Mouse (Mus musculus): Measurements from ENCODE around the gene Palm. TPM values are rescaled to one million over a fixed set of nuclear protein-coding genes. Genes with fewer than 3 reads are reported as not detected.

Gene Palm
- polyA plus RNA-seq, 1 experiment from 2014 or later, result 140 TPM

GRCm38 (mm10) chr10:79766508-79767325 lies 26.7 kb upstream of the Palm start, which contains the start of gene Rnf126:
Rnf126 (minus strand) TSS chr10:79766952.
- Histone ChIP-seq H3K4me3 (ENCODE audit: low read depth, low read length) (peak within 1 kb of the TSS; percentile 96), H3K9me3 (ENCODE audit: control insufficient read depth, low read length) (no peaks in the 10 kb centered on the region), H3K36me3 (ENCODE audit: control insufficient read depth, insufficient read depth, low read length) (peaks cover 1% of the 10 kb centered on the region; the same call in 1 of the 2 replicates), H3K9ac (ENCODE audit: low read length) (peak within 1 kb of the TSS; percentile 96), H3K4me1 (replicated peaks; ENCODE audit: control insufficient read depth, insufficient read depth, low read length) (peaks cover 10% of the 10 kb centered on the region), H3K27me3 (ENCODE audit: control insufficient read depth, insufficient read depth, low read length) (no peaks in the 10 kb centered on the region), H3K27ac (ENCODE audit: low read depth, low read length) (peak within 1 kb of the TSS; percentile 88), H3K4me2 (ENCODE audit: low read depth, low read length, severe bottlenecking) (peak within 1 kb of the TSS; percentile 91)
- ATAC-seq (replicated peaks; ENCODE audit: low FRiP score) (peak; percentile 92), DNase-seq (ENCODE audit: low spot score) (peak; percentile 99)
- under 1% methylated on average over 84 of the region's 101 CpGs for WGBS

GRCm38 (mm10) chr10:79767372-79768244 lies 25.8 kb upstream of the Palm start:
- Histone ChIP-seq H3K4me1 (replicated peaks; ENCODE audit: control insufficient read depth, insufficient read depth, low read length) (peaks cover 10% of the 10 kb centered on the region), H3K9ac (ENCODE audit: low read length) (peak overlapping the region; percentile 35; the same call in 1 of the 2 replicates)

GRCm38 (mm10) chr10:79768400-79768799 lies 25.0 kb upstream of the Palm start:
- H3K4me2 ChIP-seq (ENCODE audit: low read depth, low read length, severe bottlenecking), result no peak overlapping the region
- H3K4me1 ChIP-seq (replicated peaks; ENCODE audit: control insufficient read depth, insufficient read depth, low read length), result peaks cover 10% of the 10 kb centered on the region
- no peaks in the 10 kb centered on the region for H3K9me3 ChIP-seq (ENCODE audit: control insufficient read depth, low read length)
- no peak overlapping the region for H3K9ac ChIP-seq (ENCODE audit: low read length)
- H3K4me3 ChIP-seq (ENCODE audit: low read depth, low read length), result no peak overlapping the region
- no peak for ATAC-seq (replicated peaks; ENCODE audit: low FRiP score)
- H3K27me3 ChIP-seq (ENCODE audit: control insufficient read depth, insufficient read depth, low read length), result no peaks in the 10 kb centered on the region
- peak; percentile 89 for DNase-seq (ENCODE audit: low spot score)
- WGBS, result under 1% methylated on average over 5 of the region's 5 CpGs
- no peaks in the 10 kb centered on the region for H3K36me3 ChIP-seq (ENCODE audit: control insufficient read depth, insufficient read depth, low read length)
- no peak overlapping the region for H3K27ac ChIP-seq (ENCODE audit: low read depth, low read length)

More at GRCm38 (mm10) chr10:79767372-79768244, 25.8 kb upstream of the Palm start:
- ATAC-seq (replicated peaks; ENCODE audit: low FRiP score) (peak; percentile 86), DNase-seq (ENCODE audit: low spot score) (peak; percentile 96)
- Histone ChIP-seq H3K9me3 (ENCODE audit: control insufficient read depth, low read length) (no peaks in the 10 kb centered on the region), H3K4me3 (ENCODE audit: low read depth, low read length) (peak overlapping the region; percentile 96), H3K36me3 (ENCODE audit: control insufficient read depth, insufficient read depth, low read length) (no peaks in the 10 kb centered on the region), H3K27ac (ENCODE audit: low read depth, low read length) (peak overlapping the region; percentile 88), H3K4me2 (ENCODE audit: low read depth, low read length, severe bottlenecking) (peak overlapping the region; percentile 91), H3K27me3 (ENCODE audit: control insufficient read depth, insufficient read depth, low read length) (no peaks in the 10 kb centered on the region)
- 11% methylated on average over 40 of the region's 40 CpGs for WGBS

GRCm38 (mm10) chr10:79769329-79769728 lies 24.0 kb upstream of the Palm start:
- Histone ChIP-seq H3K9me3 (ENCODE audit: control insufficient read depth, low read length) (no peaks in the 10 kb centered on the region), H3K27me3 (ENCODE audit: control insufficient read depth, insufficient read depth, low read length) (no peaks in the 10 kb centered on the region), H3K9ac (ENCODE audit: low read length) (no peak overlapping the region), H3K27ac (ENCODE audit: low read depth, low read length) (no peak overlapping the region), H3K4me1 (replicated peaks; ENCODE audit: control insufficient read depth, insufficient read depth, low read length) (peaks cover 10% of the 10 kb centered on the region), H3K4me3 (ENCODE audit: low read depth, low read length) (no peak overlapping the region), H3K36me3 (ENCODE audit: control insufficient read depth, insufficient read depth, low read length) (no peaks in the 10 kb centered on the region), H3K4me2 (ENCODE audit: low read depth, low read length, severe bottlenecking) (no peak overlapping the region)
- ATAC-seq (replicated peaks; ENCODE audit: low FRiP score) (no peak), DNase-seq (ENCODE audit: low spot score) (no peak)
- whole genome bisulfite sequencing, result 80% methylated on average over 4 of the region's 4 CpGs

- H3K9me3 ChIP-seq (ENCODE audit: control insufficient read depth, low read length), result peaks cover 6% of the 10 kb centered on the region; the same call in 1 of the 2 replicates
- peaks cover 7% of the 10 kb centered on the region for H3K27me3 ChIP-seq (ENCODE audit: control insufficient read depth, insufficient read depth, low read length)
- WGBS, result 88% methylated on average over 3 of the region's 3 CpGs
- H3K27ac ChIP-seq (ENCODE audit: low read depth, low read length), result no peak overlapping the region
- no peak overlapping the region for H3K4me2 ChIP-seq (ENCODE audit: low read depth, low read length, severe bottlenecking)
- H3K4me1 ChIP-seq (replicated peaks; ENCODE audit: control insufficient read depth, insufficient read depth, low read length), result peaks cover 8% of the 10 kb centered on the region; the same call in 1 of the 2 replicates
- H3K4me3 ChIP-seq (ENCODE audit: low read depth, low read length), result no peak overlapping the region
- no peaks in the 10 kb centered on the region for H3K36me3 ChIP-seq (ENCODE audit: control insufficient read depth, insufficient read depth, low read length)
- no peak overlapping the region for H3K9ac ChIP-seq (ENCODE audit: low read length)
- ATAC-seq (replicated peaks; ENCODE audit: low FRiP score), result no peak
- DNase-seq (ENCODE audit: low spot score), result no peak
Observed at GRCm38 (mm10) chr10:79772320-79772719, 21.1 kb upstream of the Palm start.

- H3K4me1 ChIP-seq (replicated peaks; ENCODE audit: control insufficient read depth, insufficient read depth, low read length), result peaks cover 8% of the 10 kb centered on the region; the same call in 1 of the 2 replicates
- no peak overlapping the region for H3K9ac ChIP-seq (ENCODE audit: low read length)
- DNase-seq (ENCODE audit: low spot score) (no peak), ATAC-seq (replicated peaks; ENCODE audit: low FRiP score) (no peak)
- no peaks in the 10 kb centered on the region for H3K36me3 ChIP-seq (ENCODE audit: control insufficient read depth, insufficient read depth, low read length)
- no peak overlapping the region for H3K4me3 ChIP-seq (ENCODE audit: low read depth, low read length)
- 88% methylated on average over 2 of the region's 2 CpGs for WGBS
- H3K27me3 ChIP-seq (ENCODE audit: control insufficient read depth, insufficient read depth, low read length), result peaks cover 16% of the 10 kb centered on the region
- peaks cover 6% of the 10 kb centered on the region; the same call in 1 of the 2 replicates for H3K9me3 ChIP-seq (ENCODE audit: control insufficient read depth, low read length)
- H3K27ac ChIP-seq (ENCODE audit: low read depth, low read length), result no peak overlapping the region
- no peak overlapping the region for H3K4me2 ChIP-seq (ENCODE audit: low read depth, low read length, severe bottlenecking)
Observed at GRCm38 (mm10) chr10:79773208-79773607, 20.2 kb upstream of the Palm start.

- Histone ChIP-seq H3K27ac (ENCODE audit: low read depth, low read length) (no peak overlapping the region), H3K4me3 (ENCODE audit: low read depth, low read length) (no peak overlapping the region), H3K4me1 (replicated peaks; ENCODE audit: control insufficient read depth, insufficient read depth, low read length) (peaks cover 10% of the 10 kb centered on the region), H3K27me3 (ENCODE audit: control insufficient read depth, insufficient read depth, low read length) (peaks cover 30% of the 10 kb centered on the region), H3K36me3 (ENCODE audit: control insufficient read depth, insufficient read depth, low read length) (no peaks in the 10 kb centered on the region), H3K9me3 (ENCODE audit: control insufficient read depth, low read length) (peaks cover 6% of the 10 kb centered on the region; the same call in 1 of the 2 replicates), H3K9ac (ENCODE audit: low read length) (no peak overlapping the region), H3K4me2 (ENCODE audit: low read depth, low read length, severe bottlenecking) (no peak overlapping the region)
- ATAC-seq (replicated peaks; ENCODE audit: low FRiP score), result no peak
- DNase-seq (ENCODE audit: low spot score), result no peak
- WGBS, result 75% methylated on average over 5 of the region's 5 CpGs
Observed at GRCm38 (mm10) chr10:79774486-79775279, 18.7 kb upstream of the Palm start.

GRCm38 (mm10) chr10:79777103-79777531 lies 16.3 kb upstream of the Palm start, which contains the start of gene Fstl3:
Fstl3 (plus strand) TSS chr10:79777272.
- WGBS, result 2% methylated on average over 39 of the region's 39 CpGs
- ATAC-seq (replicated peaks; ENCODE audit: low FRiP score), result no peak

More at GRCm38 (mm10) chr10:79777103-79777531, 16.3 kb upstream of the Palm start, which contains the start of gene Fstl3:
- Histone ChIP-seq H3K36me3 (ENCODE audit: control insufficient read depth, insufficient read depth, low read length) (no peaks in the 10 kb centered on the region), H3K27me3 (ENCODE audit: control insufficient read depth, insufficient read depth, low read length) (peaks cover 34% of the 10 kb centered on the region), H3K4me1 (replicated peaks; ENCODE audit: control insufficient read depth, insufficient read depth, low read length) (peaks cover 15% of the 10 kb centered on the region), H3K4me3 (ENCODE audit: low read depth, low read length) (peak within 1 kb of the TSS; percentile 25), H3K27ac (ENCODE audit: low read depth, low read length) (no peak within 1 kb of the TSS), H3K9ac (ENCODE audit: low read length) (peak within 1 kb of the TSS; percentile 50), H3K9me3 (ENCODE audit: control insufficient read depth, low read length) (peaks cover 6% of the 10 kb centered on the region; the same call in 1 of the 2 replicates), H3K4me2 (ENCODE audit: low read depth, low read length, severe bottlenecking) (peak within 1 kb of the TSS; percentile 51)
- DNase-seq (ENCODE audit: low spot score), result peak; percentile 61
